Mouse (Mus musculus): ENCODE measurements at regions not wholly inside any gene's neighbourhood (a gene's known extent, or its start where the extent isn't known, plus 50 kb on each side); places are given as distances from the start of the nearest gene placed in this dataset.

DNA sequence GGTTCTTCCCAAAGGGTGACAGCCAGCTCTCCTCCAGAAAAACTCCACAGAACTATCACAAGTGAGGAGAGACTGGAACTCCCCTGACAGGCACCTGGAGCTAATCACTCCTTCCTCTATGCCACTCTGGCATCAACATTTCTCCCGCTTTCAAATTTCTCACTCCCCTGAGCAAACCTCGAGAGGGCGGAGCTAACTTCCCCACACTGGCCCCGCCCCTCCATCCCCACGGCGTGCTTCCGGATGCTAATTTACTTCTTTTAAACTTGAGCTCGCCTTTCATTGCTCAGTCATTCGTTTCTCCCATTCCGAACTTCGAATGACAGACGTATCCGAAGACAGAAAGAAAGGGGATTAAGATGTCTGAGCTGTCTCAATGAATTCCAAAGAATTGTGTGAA, 87.8 kb upstream of the Ado start:
- DNase-seq (ENCODE audit: extremely low spot score in 1 of 2, low spot score in 2 of 2), result peak in 1 of 2 experiments; percentile 33
- intact Hi-C loops (cut with DNase I), result no loop called here

DNA sequence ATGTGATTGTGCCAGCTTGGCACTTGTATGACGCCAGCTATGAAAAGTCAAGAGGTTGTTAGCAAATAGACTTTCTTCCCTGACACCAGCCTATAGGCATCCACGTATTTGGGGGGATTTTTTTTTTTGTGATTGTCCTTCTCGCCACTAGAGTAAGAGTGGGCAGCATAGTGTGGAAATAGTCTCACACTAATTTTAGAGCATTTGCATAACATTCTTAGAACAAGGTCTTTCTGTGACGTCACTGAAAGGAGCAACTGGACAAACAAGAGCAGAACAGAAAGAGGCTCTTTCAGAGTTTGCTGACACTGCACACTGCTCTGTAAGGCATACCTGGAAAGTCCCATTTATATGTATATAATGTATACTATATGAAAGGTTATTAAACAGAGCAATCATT, 86.0 kb upstream of the Ado start:
- intact Hi-C loops (cut with DNase I), result no loop called here
- DNase-seq (ENCODE audit: extremely low spot score in 1 of 2, low spot score in 2 of 2), result no peak

DNA sequence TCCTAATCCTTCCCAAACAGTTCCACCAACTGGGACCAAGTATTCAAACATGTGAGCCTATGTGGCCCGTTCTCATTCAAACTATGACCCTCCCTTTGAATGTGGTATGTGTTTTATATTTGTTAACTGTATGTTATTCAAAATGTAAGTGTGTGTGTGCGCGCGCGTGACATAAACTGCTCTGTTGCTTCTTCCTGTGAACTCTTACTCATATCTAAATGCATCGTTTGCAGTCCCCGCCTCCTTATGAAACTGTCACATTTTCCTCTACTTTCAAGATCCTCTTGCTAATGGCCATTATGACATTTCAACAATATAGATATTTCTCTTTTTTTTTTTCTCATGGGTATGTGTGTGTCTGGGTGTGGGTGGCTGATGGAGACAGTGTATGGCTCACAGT, 84.3 kb upstream of the Ado start:
- DNase-seq (ENCODE audit: extremely low spot score in 1 of 2, low spot score in 2 of 2), result no peak
- intact Hi-C loops (cut with DNase I), result no loop called here

DNA sequence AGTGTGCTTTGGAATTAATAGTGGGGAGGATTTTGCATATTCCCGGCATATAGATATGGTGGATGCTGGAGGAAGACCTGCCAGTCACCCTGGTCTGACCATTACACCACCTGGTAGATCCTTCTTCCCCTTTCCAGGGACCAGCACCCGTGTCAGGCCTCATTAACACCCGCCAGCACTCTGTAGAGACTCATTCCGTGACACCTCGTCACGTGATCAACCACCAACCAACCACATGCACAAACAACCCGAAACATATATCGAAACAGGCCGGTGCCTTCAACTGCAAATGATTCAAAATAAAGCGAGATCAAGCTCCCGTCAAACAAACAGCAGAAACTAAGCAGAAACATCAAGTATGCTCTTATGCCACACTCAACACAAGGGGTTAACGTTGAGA, 74.6 kb upstream of the Ado start:
- intact Hi-C loops (cut with DNase I), result no loop called here
- DNase-seq (ENCODE audit: extremely low spot score in 1 of 2, low spot score in 2 of 2), result no peak

DNA sequence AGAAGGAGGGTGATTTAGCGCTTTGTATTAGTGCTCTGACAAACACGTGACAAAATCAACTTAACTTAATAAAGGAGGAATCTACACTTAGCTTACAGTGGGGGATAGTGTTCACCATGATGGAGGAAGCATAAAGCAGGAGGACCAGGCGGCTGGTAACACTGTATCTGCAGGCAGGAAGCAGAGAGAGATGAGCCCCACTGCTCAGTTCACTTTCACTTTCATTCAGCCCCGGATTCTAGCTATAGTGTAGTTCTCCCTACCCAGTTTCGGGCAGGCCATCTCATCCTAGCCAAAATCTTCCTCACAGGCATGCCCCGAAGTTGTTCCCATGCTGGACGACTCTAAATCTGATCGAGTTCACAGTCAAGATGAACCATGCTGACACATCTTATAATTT, 71.3 kb upstream of the Ado start:
- intact Hi-C loops (cut with DNase I), result no loop called here
- DNase-seq (ENCODE audit: extremely low spot score in 1 of 2, low spot score in 2 of 2), result no peak

DNA sequence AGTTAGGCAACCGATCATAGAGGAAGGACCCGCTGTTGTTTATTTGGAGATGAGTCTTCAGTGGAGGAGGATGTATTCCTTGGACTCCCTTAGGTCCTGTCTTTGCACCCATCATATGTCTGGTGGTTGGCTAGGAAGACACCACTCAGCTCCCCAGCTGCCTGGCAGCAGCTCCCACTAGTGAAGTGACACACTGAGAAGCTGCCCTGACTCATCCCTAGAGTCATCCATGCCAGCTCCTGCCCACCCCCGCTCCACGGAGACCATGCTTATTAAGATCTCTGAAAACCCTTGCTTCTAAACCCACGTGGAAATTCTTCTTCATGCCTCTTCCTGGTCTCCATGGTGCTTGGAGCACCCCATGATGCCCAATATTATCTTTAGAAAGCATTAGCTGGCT, 69.4 kb upstream of the Ado start:
- intact Hi-C loops (cut with DNase I), result no loop called here
- DNase-seq (ENCODE audit: extremely low spot score in 1 of 2, low spot score in 2 of 2), result no peak

DNA sequence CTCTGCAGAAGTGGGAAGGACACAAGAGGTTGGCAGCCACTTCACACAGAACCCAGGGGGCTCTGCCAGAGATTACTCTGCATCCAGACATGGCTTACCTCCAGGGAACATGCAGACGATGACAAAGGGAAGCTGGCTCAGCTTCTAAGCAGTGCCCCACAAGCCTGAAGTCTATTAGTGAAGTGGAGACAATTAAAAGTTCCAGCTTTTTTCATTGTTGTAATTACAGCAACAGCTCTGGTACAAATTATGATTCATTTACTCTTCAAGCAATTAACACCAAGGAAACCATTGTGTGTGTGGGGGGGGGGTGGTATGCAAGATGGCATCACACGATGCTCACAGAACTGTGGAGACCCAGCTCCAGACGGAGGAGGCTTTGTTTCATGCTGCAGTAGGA, 66.3 kb upstream of the Ado start:
- intact Hi-C loops (cut with DNase I), result no loop called here

DNA sequence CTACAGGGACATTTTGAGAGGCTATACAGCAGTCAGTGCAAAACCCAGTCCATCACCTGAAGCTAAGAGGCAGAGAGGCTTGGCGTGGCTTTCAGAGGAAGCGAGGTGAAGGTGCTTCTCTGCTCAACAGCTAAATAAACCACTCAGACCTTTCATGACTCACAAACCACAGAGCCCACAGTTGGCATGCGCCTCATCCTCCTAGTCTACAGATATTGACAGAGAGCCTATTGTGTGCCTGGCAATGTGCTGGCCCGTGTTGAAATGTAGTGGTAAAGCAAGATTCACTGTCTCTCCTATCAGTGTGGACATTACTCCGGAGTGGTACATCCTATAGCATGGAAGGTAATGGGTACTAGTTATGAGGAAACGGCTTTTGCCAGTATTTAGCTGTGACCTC, 61.9 kb upstream of the Ado start:
- DNase-seq (ENCODE audit: extremely low spot score in 1 of 2, low spot score in 2 of 2), result no peak
- intact Hi-C loops (cut with DNase I), result no loop called here

More for the DNA sequence above, 66.3 kb upstream of the Ado start:
- no peak for DNase-seq (ENCODE audit: extremely low spot score in 1 of 2, low spot score in 2 of 2)

DNA sequence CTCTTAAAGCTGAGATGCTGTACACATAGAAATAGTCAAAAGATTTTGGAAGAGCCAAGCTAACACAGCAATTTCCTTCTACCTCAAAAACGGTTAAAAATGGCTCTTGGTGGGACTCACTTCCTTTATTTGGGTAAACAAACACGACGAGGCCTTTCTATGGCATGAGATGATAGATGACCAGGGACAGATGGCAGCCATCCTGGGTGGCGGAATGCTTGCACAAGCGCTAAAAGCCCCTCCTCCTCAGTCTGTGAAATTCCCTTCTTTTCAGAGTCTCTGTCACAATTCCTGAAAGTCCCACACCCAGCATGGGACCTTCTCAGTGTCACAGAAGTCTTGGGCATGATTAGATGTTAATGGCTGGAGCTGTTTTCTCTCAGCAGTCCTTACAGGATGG, 59.3 kb upstream of the Ado start:
- no peak for DNase-seq (ENCODE audit: extremely low spot score in 1 of 2, low spot score in 2 of 2)
- intact Hi-C loops (cut with DNase I), result no loop called here

DNA sequence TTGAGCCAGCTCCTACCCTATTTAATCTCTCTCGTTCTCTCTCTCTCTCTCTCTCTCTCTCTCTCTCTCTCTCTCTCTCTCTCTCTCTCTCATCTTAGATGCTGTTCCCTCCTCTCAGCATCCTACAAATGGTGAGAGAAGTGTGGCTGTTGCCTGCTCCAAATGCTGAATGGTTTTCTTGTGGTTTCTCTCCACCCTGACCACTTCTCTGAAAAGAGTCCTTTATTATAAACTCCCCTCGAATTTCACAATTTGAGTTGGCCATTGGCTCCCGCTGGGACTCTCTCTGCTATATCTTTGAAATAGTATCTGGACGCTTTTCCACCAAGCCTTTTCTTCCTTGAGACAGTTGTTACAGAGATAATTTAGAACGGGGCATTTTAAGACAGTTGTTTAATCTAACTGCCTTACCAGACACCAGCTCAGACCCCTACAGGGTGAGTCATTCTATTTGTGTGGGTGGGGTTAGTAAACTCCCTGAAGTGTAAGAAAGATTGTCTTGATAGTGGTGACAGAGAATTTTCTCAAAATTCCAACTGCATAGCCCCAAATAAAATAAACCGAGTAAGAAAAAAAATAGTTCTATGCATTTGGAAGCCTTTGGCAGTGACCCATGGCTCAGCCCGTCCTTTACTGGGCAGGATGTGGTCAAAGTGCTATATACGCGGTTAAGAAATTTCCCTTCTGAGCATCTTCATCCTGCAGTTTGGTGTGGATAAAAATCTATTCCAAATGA, 58.7 kb upstream of the Ado start:
- intact Hi-C loops (cut with DNase I), result no loop called here
- DNase-seq (ENCODE audit: extremely low spot score in 1 of 2, low spot score in 2 of 2), result no peak

DNA sequence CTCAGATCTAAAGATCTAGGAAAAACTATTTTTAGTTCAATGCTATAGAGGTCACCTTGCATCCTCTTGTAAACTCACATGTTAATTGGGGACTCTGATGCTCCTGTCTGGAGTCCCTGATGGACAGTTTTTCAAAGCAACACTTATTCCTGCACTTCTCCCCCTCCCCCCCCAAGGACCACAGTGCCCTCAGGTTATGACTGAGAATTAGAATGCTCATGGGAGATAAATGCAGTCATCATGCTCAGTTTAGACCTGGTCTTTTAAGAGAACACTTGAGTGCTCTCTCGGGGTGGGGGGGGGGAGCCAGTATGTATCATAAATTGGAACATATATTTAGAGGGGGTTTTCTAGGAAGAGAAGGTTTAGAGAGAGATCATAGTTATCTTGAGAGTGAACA, 58.0 kb upstream of the Ado start:
- intact Hi-C loops (cut with DNase I), result no loop called here
- DNase-seq (ENCODE audit: extremely low spot score in 1 of 2, low spot score in 2 of 2), result no peak

DNA sequence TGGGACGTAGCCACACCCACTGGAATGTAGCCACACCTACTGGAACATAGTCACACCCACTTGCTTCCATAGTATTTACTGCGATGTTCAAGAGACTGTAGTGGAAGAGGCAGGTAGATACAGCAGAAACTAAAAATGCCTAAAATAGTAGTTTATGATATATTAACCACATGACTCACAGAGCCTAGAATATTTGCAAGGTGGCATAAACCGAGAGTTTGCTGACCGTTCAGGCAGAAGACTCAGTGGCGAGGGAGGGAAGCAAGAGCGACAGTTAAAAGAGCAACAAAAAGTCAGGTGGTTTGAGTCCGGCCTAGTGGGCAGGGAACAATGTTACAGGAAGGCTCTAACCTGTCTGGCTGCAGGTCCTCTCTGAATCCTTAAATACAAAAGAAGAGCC, 50.6 kb upstream of the Ado start:
- DNase-seq (ENCODE audit: extremely low spot score in 1 of 2, low spot score in 2 of 2), result no peak
- intact Hi-C loops (cut with DNase I), result no loop called here

DNA sequence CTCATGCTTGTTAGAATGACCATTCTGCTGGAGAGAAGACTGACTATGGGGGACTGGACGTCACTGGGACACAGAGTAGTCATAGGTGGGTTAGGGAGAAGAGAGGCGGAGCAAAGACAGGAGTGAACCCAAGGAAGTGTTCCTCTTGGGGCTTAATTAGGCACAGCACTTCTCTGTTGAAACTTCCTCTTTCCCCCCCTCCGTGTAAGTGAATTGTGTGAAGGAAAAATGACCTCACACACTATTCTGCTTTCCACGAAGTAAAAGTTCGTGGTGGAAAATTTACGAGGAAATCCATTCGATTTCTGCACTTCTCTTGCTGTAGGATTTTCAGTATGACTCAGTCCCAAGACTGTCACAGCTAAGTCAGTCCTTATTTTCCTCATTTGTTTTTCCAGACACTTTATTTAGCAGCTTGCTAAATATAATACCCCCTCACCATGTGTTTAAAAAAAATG, 49.9 kb upstream of the Ado start:
- DNase-seq (ENCODE audit: extremely low spot score in 1 of 2, low spot score in 2 of 2), result no peak
- intact Hi-C loops (cut with DNase I), result no loop called here
